Mouse (Mus musculus): ENCODE results near the gene Zcwpw1.

DNA sequence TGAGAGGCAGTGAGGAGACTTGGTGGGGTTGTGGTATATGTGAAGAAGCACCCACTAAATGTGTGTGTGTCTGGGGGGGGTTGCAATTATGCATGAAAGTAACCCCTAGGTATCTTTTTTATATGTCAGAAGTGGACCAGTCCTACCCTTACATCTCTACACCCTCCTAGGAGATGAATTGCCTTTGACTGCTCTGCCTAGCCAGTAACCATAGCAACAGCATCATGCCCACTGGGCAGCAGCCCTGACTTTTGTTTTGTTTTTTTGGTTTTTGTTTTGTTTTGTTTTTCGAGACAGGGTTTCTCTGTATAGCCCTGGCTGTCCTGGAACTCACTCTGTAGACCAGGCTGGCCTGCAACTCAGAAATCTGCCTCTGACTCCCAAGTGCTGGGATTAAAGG is 19.1 kb upstream of the Zcwpw1 start:
- TF ChIP-seq POLR2A (IDR thresholded peaks at IDR 0.05; ENCODE audit: low read depth, low read length) (no peak), CTCF (IDR thresholded peaks at IDR 0.05; ENCODE audit: extremely low read depth, insufficient read length, insufficient replicate concordance, low read depth, low read length) (no peak)
